Mouse (Mus musculus) c-Kit-positive CD71-positive TER-119-negative erythroid progenitor cells, embryonic 14.5 days (primary cell): ENCODE measurements around the gene Exosc1.

Source experiments
- DNase-seq: peaks from one replicate; pipeline ENCODE4 v3.0.0-alpha.2; 2013; ENCODE audit warnings: low read depth

Exosc1 gene

DNA sequence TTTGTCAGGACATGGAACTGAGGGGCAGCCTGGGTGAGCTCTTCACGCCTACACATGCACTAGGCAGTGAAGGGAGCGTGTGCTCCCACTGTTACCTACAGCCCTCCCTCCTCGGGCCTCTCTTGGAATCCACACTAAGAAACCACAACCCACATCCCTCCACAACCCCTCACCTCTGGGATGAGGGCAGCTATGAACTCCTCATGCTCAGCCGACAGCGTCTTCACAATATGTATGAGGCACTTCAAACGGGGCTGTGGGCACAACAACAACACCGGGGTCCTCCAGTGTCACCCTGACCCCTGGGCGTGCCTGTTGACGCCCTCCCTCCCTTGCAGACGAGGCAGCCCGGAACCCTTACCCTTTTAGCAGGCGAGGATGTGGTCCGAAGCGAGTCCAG is 58.9 kb downstream of the Exosc1 start:
- DNase-seq, result no peak
